Mouse (Mus musculus): ENCODE results near the gene Dhrs11.

Gene Dhrs11

DNA sequence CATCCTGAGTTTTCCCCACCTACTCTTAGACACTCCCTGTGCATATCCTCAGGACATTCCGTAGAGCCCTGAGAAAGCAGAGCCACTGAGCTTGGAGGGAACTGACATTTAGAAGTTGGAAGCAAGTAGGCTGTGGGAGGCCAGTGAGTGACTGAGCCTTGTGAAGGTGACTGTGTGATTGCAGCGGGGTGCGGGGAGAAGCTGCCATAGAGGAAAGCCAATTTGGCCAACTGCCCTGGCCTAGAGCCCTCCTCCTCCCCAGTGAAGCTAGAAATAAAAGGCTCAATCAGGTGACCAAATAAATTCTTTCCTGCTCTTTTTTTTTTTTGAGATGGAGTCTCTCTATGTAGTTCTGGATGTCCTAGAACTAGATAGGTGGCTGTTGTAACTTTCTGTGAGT lies 2.6 kb downstream of the Dhrs11 start:
- in situ Hi-C loops (cut with MboI; ENCODE audit: low pct_unique_long_range_greater_than_20kb in 1 of 2, low sequenced_read_pairs in 2 of 2, unreplicated experiment in 1 of 2), result no loop called here

DNA sequence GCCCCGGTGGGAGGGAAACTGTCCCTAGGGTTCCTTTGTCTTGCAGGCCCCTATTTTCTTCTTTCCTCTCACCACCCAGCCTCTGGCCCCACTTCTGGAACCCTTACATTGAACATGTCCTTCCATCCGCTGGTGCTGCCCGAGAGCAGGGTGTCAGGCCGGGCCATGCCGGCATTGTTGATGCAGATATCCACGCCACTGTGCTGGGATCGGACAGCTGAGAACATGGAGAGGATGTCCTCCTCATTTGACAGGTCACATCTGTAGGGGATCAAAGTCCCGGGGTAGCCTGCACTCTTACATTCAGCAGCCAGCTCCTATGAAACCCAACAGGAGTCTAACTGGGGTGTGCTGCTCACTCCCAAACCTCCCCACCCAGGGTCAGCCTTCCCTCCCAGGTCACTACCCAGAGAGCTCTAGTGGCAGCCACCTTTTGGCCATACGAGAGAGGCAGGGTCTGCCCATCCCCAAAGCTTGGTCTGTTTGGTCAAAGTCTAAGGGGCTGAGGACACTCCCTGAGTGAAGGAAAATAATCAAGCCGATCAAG lies 3.5 kb downstream of the Dhrs11 start:
- in situ Hi-C loops (cut with MboI; ENCODE audit: low pct_unique_long_range_greater_than_20kb in 1 of 2, low sequenced_read_pairs in 2 of 2, unreplicated experiment in 1 of 2), result no loop called here

DNA sequence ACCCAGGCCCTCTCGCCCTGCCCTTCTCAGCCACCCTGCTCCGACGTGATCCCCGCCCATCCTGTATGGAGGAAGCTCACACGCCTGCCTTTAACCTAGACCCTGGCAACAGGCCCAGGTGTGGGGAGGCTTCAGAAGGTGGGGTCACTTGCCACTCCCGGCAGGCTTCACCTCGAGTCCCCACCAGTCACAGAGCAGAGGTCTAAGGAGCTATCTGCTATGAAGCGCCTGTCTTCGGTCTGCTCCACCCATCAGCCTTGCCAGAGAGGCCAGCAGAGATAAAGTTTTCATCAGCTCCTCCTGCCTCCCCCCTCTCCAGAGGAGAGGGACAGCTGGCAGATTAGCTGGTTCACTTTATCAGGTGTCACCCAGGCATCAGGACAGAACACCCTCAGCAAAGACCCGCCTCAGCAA lies 5.3 kb downstream of the Dhrs11 start:
- in situ Hi-C loops (cut with MboI; ENCODE audit: low pct_unique_long_range_greater_than_20kb in 1 of 2, low sequenced_read_pairs in 2 of 2, unreplicated experiment in 1 of 2), result no loop called here

DNA sequence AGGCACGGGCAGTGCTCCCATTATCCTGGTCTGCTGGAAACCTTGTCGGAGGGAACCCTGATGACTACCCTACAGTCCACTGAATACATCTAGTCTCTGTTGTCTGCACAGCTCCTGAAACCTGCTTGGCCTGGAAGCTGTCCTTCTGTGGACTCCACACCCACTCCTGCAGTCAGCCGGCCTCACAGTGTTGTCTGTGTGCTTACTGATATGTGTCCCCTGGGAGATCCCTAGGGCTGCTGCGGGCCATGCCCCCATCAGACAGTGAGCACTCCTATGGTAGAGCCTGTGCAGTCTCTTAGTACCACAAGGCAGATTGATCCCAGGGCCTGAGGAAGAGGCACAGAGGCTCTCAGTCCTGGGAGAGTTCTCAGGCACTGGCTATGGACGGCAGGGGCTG lies 6.3 kb downstream of the Dhrs11 start:
- in situ Hi-C loops (cut with MboI; ENCODE audit: low pct_unique_long_range_greater_than_20kb in 1 of 2, low sequenced_read_pairs in 2 of 2, unreplicated experiment in 1 of 2), result no loop called here

DNA sequence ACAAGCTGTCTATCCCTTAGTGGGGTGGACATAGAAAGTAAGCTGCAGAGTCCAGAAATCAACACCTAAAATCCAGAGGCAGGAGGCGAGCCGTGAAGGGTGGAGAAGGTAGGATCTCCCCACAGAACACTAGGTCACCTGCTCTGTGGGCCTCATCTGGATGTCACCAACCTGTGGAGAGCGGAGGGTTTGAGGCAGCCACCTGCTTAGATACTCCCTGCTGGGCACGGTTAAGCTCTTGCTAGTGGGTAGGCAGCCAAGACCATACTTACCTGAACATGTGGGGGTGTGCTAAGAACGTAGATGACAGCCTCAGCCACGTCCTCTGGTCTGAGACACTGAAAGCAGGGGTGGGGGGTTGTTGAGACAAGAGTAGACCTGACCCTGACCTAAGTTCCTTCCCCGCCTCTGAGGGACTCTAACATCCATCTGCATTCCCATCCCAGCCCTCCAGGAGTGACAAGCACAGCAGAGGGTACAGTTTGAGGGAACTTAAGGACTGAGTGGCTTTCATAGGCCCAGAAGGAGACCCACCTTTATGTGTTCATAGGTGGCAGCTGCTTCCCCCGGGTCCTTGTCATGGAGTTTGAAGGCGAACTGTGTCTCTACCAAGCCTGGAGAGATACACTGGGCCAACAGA lies 7.5 kb downstream of the Dhrs11 start:
- in situ Hi-C loops (cut with MboI; ENCODE audit: low pct_unique_long_range_greater_than_20kb in 1 of 2, low sequenced_read_pairs in 2 of 2, unreplicated experiment in 1 of 2), result no loop called here

DNA sequence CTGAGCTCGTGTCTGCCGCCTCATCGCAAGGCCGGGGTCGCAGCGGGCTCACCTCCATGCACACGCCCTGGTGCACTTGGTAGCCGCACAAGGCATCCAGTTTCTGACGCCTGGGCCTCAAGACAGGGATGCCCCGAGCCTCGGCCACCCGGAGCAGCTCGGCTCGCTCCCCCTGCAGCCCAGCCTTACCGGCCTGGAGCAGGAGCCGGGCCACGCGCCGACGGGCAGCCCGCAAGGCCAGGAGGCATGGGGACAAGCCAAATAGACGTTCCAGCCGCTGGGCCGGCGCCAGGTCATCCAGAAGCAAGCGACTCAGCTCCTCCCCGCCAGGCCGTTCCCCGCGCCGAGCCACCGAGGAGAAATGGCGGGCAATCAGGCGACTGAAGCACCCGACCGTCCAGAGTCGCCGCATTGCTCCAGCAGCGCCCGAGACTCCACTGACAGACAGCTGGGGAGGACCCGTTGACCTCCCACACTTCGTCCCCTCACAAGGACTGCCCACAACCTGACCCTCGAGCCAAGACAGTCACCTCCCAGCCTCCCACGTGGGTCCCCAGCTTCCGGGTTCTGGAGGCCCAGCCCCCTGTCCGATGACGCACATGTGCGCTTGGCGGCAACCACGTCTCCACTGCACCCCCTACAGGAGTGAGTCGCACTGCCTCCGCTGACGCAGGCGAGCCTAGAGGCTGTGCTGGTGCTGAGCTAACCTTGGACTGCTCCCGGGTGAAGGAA lies 9.7 kb downstream of the Dhrs11 start, which contains the start of gene Mrm1:
Gene Mrm1 (minus strand): TSS at position 555 of the 732 bp plus-strand sequence.
- in situ Hi-C loops (cut with MboI; ENCODE audit: low pct_unique_long_range_greater_than_20kb in 1 of 2, low sequenced_read_pairs in 2 of 2, unreplicated experiment in 1 of 2), result no loop called here

DNA sequence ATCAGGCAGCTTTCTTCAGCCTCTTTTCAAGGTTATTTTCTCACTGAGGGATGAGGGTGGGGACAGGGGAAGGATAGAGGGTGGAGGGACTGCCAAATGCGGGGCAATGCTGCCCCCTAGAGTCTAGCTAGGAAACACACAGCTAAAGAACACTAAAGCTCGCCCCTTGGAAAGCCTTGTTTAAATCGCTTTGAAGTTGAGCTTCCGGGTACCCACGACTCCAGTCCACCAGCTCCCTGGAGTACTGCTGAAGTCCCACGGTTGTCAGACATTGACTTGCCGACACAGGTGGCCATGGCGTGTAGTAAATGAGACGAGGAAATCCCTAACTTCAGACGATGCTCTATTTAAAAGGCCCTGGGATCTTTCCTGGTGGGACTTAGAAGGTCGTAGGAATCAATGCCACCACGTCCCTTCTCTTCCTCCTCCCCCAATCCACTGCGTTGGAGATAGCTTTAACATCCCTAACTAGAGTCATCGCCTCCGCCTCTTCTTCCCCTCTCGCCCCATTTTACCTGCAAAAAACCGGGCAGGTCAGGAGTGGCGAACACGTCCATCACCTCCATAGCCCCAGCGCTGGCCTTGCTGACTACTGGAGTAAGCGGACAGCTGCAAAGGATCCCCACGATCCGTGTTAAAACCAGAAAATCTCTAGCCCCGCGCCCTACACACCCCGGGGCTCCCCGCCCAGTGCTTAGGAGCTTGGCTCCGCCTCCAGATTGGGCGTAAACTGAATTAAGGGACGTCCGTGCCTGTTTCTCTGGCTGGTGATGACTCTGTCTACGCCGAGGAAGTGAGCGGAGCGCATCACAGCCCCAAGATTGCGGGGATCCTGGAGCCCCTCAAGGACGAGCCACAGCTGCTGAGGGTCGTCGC lies 10.5 kb downstream of the Dhrs11 start:
- in situ Hi-C loops (cut with MboI; ENCODE audit: low pct_unique_long_range_greater_than_20kb in 1 of 2, low sequenced_read_pairs in 2 of 2, unreplicated experiment in 1 of 2), result no loop called here

DNA sequence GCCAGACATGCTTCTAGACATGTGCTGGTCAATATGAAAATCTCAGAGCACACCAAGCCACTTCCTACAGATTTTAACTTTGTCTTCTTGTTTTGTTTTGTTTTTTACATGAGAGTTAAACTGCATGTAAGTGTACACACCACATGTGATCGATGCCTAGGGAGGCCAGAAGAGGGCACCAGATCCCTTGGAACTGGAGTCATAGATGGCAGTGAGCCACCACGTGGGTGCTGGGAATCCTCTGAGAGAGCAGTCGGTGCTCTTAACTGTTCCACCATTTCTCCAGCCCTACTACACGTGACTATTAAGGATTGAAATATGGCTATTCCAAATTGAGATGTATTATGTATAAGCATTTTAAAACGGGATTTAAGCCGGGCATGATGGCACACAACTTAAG lies 11.4 kb downstream of the Dhrs11 start:
- in situ Hi-C loops (cut with MboI; ENCODE audit: low pct_unique_long_range_greater_than_20kb in 1 of 2, low sequenced_read_pairs in 2 of 2, unreplicated experiment in 1 of 2), result no loop called here

DNA sequence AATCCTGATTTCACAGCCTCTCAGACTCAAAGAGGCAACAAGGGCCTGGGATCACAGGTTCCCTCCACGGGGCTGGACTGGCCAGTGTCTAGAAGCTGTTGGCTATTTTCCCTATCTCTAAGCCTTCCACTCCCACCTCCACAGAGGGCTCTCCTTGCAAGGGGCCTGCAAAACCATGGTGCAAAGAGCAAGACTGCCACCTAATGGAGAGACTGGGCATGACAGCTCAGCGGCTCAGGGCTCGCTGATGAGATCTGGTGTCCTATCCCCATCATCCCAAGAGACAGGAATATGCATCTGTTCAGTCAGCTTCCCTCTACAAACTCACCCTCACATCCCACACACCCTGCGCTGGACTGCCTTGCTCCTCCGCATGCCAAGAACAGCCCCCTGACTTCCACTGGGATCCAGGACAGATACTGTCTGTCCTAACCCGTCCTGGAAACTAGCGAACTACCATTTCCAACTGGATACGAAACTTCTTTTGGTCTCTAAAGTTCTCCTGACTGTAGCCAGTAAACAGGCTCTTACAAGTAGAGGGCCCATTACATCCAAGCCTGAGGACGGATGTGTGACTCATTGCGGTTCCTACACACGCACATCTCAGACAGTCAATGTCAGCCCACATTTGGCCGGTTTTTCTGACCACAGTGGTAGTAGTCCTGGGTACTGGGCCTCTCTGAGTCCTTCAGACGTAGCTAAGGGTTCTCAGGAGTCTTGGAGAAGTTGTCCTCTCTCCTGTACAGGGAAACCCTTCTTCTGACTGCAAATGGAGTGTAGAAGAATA lies 14.9 kb downstream of the Dhrs11 start:
- in situ Hi-C loops (cut with MboI; ENCODE audit: low pct_unique_long_range_greater_than_20kb in 1 of 2, low sequenced_read_pairs in 2 of 2, unreplicated experiment in 1 of 2), result no loop called here

DNA sequence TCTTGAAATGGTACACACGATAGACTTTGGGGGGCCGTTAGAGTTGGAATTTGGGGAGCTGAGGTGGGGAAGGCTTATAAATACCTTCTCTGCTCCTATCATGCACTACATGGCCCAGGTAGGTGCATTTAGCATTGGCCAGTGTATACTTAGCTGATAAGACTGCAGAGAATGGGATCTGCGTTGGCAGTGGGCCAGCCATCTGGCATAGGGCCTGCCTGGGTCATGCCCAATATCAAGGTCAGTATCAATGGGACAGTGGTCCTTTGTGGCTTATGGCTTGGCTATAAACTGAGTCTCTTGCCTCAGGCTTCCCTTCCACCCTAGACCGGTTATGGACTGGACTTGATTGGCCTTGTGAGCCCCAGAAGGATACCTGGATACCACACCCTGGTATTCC lies 24.4 kb downstream of the Dhrs11 start:
- in situ Hi-C loops (cut with MboI; ENCODE audit: low pct_unique_long_range_greater_than_20kb in 1 of 2, low sequenced_read_pairs in 2 of 2, unreplicated experiment in 1 of 2), result no loop called here

DNA sequence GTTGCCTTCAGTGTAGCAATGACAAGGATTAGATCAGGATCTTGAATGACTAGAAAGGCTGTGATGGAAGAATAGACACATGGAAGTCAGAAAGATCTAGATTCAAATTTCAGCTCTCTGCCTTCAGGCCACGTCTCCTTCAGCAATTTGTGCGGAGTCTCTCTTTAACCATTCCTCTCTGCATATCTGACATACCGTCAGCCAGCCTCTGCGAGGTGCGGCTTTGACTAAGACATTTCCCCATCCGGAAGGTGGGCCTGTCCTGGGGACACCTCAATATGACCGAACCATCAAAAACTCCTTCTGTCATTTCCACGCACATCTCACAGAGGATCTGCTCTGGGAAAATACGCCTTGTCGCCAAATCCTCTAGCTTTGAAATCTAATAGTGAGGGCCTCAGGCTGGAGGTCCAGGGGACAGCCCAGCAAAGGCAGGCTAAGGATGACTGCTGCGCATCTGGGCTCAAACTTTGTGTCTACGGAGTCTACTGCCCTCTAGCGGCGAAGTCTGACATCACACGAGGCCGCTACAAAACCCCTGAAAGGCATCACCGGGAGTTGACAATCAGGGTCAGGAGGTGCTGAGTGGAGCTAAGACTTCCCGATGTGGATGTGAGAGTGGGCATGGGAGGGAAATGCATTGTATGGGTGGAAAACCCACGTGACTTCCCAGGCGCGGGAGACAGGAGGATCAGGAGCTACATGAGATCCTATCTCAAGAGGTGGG lies 31.0 kb downstream of the Dhrs11 start:
- in situ Hi-C loops (cut with MboI; ENCODE audit: low pct_unique_long_range_greater_than_20kb in 1 of 2, low sequenced_read_pairs in 2 of 2, unreplicated experiment in 1 of 2), result loop anchor here in 1 of 2 experiments (5.0 to 10.0 kb wide), 2 partner anchors 85 to 373 kb away; no protein-coding TSS in a partner anchor

DNA sequence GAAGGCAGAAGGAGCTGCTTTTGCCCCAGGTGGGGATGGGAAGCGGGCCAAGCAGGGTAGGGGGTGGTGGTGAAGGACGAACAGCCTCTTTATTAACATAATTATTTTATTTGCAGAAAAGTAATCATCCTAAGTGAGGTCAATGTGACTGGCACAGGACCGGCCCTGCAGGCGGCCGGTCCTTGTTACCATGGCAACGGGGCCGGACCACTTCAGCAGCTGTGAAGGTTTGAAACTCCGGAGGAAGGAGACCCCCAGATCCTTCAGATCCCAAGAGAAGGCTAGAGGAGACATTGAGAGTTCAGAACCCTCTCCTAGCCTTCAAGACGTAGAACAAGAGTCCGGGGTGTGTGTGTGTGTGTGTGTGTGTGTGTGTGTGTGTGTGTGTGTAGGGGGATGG lies 31.8 kb downstream of the Dhrs11 start:
- in situ Hi-C loops (cut with MboI; ENCODE audit: low pct_unique_long_range_greater_than_20kb in 1 of 2, low sequenced_read_pairs in 2 of 2, unreplicated experiment in 1 of 2), result loop anchor here in 1 of 2 experiments (5.0 to 10.0 kb wide), 2 partner anchors 85 to 372 kb away; no protein-coding TSS in a partner anchor

DNA sequence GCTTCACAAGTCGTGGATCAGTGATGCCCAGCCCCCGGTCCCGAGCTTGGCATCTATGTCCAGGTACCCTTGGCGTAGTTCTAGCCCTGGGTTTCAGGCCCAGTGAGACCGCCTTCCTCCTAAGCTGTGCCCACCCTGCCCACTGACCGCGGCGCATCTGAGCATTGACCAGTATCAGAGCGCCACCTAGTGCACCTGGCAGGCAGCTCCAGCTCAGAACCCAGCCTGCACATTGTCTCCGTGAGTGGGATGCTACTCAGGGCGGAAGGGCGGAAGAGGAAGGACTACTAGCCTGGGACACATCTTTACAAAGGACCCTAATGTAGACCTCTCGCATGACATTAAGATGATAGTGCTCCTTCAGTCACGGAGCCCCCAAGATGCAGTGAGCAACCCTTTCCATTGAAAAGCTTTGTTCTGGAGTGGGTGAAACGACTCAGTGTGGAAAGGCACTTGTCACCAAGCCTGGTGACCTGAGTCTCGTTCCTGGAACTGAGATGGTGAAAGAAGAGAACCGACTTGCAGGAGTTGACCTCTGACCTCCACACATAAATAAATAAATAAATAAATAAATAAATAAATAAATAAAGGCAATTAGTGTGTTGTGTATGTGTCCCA lies 34.2 kb downstream of the Dhrs11 start:
- in situ Hi-C loops (cut with MboI; ENCODE audit: low pct_unique_long_range_greater_than_20kb in 1 of 2, low sequenced_read_pairs in 2 of 2, unreplicated experiment in 1 of 2), result loop anchor here in 1 of 2 experiments (5.0 to 10.0 kb wide), 2 partner anchors 82 to 370 kb away; no protein-coding TSS in a partner anchor

DNA sequence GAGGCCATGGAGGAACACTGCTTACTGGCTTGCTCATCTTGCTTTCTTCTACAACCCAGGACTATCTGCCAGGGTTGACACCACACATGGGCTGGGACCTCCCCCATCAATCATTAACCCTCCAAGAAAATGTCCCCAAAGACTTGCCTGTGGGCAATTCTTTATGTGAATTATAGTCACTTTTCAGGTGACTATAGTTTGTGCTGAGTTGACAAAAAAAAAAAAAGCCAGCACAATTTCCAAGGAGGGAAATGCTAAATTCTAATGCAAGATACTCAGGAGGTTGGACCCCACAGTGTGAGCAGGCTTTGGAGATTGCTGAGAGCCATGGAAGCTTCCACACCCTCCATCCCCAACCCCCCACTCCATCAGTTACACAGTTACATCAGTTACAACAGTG lies 35.2 kb downstream of the Dhrs11 start:
- in situ Hi-C loops (cut with MboI; ENCODE audit: low pct_unique_long_range_greater_than_20kb in 1 of 2, low sequenced_read_pairs in 2 of 2, unreplicated experiment in 1 of 2), result loop anchor here in 1 of 2 experiments (10.0 kb wide), 1 partner anchor 369 kb away; no protein-coding TSS in a partner anchor

DNA sequence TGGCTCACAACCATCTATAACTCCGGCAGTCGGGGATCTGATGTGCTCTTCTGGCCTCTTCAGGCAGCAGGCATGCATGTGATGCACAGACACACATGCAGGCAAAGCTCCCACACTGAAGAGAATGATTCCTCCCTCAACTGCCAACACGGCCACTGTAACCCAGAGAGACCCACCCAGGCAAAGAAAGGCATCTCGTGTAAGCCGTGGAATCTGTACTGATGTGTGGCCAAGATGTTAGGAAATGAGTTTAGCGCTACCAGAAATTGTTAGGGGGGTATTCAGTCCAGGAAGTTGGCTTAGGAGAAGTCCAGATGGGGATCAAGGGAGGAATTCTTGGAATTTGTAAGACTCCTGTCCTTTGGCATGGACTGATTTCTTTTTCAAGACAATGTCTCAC lies 38.4 kb downstream of the Dhrs11 start:
- in situ Hi-C loops (cut with MboI; ENCODE audit: low pct_unique_long_range_greater_than_20kb in 1 of 2, low sequenced_read_pairs in 2 of 2, unreplicated experiment in 1 of 2), result loop anchor here in 1 of 2 experiments (10.0 kb wide), 1 partner anchor 366 kb away; no protein-coding TSS in a partner anchor

DNA sequence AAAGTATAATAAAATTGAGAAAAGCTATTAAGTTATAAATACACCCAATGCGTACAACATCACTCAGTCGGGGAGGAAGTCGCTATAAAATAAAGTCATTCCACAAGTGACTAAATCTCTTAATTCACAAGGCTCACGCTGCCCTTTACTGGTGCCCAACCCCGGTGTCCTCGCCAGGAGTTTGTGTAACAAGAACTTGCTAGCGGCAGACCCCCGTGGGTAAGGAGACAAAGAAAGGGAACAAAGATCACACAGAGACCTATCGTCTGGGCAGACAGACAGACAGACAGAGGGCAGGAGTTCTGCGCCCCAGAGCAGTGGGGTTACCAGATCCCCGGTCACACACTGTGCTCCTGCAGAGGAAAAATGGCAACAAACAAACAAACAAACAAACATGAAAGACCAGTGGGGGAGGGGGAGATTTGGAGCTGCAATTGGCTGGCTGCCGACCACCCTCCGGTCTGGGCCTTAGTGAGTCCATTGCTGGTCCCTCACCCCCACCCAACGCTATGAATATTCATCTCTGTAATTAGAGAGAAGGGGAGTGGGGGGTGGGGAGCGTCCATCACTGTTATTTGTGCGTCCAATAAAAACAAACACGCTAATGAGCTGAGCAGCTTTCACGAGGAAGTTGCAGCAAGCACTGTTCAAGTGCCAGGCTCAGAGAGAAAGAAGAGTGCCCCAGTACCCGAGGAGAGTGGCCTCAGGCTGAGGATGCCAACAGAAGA lies 48.5 kb downstream of the Dhrs11 start:
- in situ Hi-C loops (cut with MboI; ENCODE audit: low pct_unique_long_range_greater_than_20kb in 1 of 2, low sequenced_read_pairs in 2 of 2, unreplicated experiment in 1 of 2), result no loop called here

Measured in mouse embryonic stem cell (cell line).